ENCODE assay signal across 8 mouse cellular contexts in genomic region chr5:43235186-43235785, GRCm38 (mm10). TPM values are rescaled to one million over a fixed set of nuclear protein-coding genes. Genes with fewer than 3 reads are reported as not detected.
DNase-seq lines count a peak whose midpoint lies in the region; ATAC-seq lines count a peak whose summit lies in the region.

No protein-coding gene starts in this region.

- H3K4me2 ChIP-seq in embryonic facial prominence, embryonic 15.5 days (replicated peaks): peak overlapping the region; percentile 98

- peak overlapping the region; percentile 89 for H3K9ac ChIP-seq in embryonic facial prominence, embryonic 15.5 days

- no peaks in the 10 kb centered on the region for H3K36me3 ChIP-seq in embryonic facial prominence, embryonic 15.5 days

- H3K27ac ChIP-seq in embryonic facial prominence, embryonic 15.5 days (replicated peaks): peak overlapping the region; percentile 98

- H3K4me3 ChIP-seq in embryonic facial prominence, embryonic 15.5 days (replicated peaks): peak overlapping the region; percentile 87

- ATAC-seq in embryonic facial prominence, embryonic 15.5 days (ENCODE audit: insufficient number of reproducible peaks, low FRiP score, low TSS enrichment, low read depth): no peak

- peaks cover 5% of the 10 kb centered on the region; the same call in 1 of the 2 replicates for H3K4me1 ChIP-seq in embryonic facial prominence, embryonic 15.5 days

- WGBS in embryonic facial prominence, embryonic 15.5 days: 3% methylated on average over 27 of the region's 27 CpGs

- H3K9me3 ChIP-seq in embryonic facial prominence, embryonic 15.5 days (replicated peaks): no peaks in the 10 kb centered on the region

- H3K27me3 ChIP-seq in embryonic facial prominence, embryonic 15.5 days: peaks cover 3% of the 10 kb centered on the region; the same call in 1 of the 2 replicates

- peak; percentile 18 to 49 for DNase-seq in frontal cortex, postnatal 10 days (ENCODE audit: low spot score in 2 of 2)
- DNase-seq in frontal cortex, adult 2 months (ENCODE audit: extremely low spot score in 1 of 2, low spot score in 1 of 2): no peak
- peak; percentile 47 for DNase-seq in adipocyte (ENCODE audit: low spot score)
- DNase-seq in heart, postnatal 4 days: peak; percentile 42
- DNase-seq in layer of hippocampus, postnatal 25 days (ENCODE audit: extremely low spot score in 1 of 2, low spot score in 1 of 2): peak; percentile 44 to 51
- peak; percentile 56 for DNase-seq in lung, postnatal 36 days
- DNase-seq in right cerebral cortex, postnatal 4 days: peak; percentile 32

RNA-seq across cellular contexts. Expression of gene Cpeb2, which starts 2.3 kb away (rescaled TPM):
- polyA plus RNA-seq in frontal cortex, adult 2 months (2012; rRNA removed): 27.0 and 27.1 TPM in 2 replicates
- polyA plus RNA-seq in embryonic facial prominence, embryonic 15.5 days (2015; fragmentation: Nextera tagmentation; extraction: Ambion mirVana): 3.8 and 4.9 TPM in 2 replicates
- 10 to 100 TPM; 26.0 to 29.4 TPM for total RNA-seq in heart, postnatal 4 days (2021)
- 10 to 100 TPM; 41.5 to 50.8 TPM for total RNA-seq in layer of hippocampus, postnatal 25 days (2021)

Comparison
In these comparisons a context has a peak if more than half of its experiments do, and no peak if none do; other contexts are left out.
1. DNase-seq: peak in frontal cortex, postnatal 10 days (2 of 2), adipocyte (single experiment), heart, postnatal 4 days (single experiment), layer of hippocampus, postnatal 25 days (2 of 2), lung, postnatal 36 days (single experiment) and right cerebral cortex, postnatal 4 days (single experiment); none in frontal cortex, adult 2 months (0 of 2).